ENCODE assay signal across 8 mouse cellular contexts in genomic region chr2:38926145-38926891, GRCm38 (mm10). TPM values are rescaled to one million over a fixed set of nuclear protein-coding genes. Genes with fewer than 3 reads are reported as not detected.
DNase-seq lines count a peak whose midpoint lies in the region; ATAC-seq lines count a peak whose summit lies in the region.

No protein-coding gene starts in this region.

- H3K9ac ChIP-seq in heart, embryonic 13.5 days, result peak overlapping the region; percentile 84
- H3K9ac ChIP-seq in liver, embryonic 12.5 days, result peak overlapping the region; percentile 74
- H3K9ac ChIP-seq in stomach, embryonic 15.5 days, result peak overlapping the region; percentile 66

- H3K4me1 ChIP-seq in heart, embryonic 13.5 days, result peaks cover 15% of the 10 kb centered on the region
- peaks cover 24% of the 10 kb centered on the region for H3K4me1 ChIP-seq in liver, embryonic 12.5 days
- peaks cover 1% of the 10 kb centered on the region; the same call in 1 of the 2 replicates for H3K4me1 ChIP-seq in stomach, embryonic 15.5 days

- H3K36me3 ChIP-seq in heart, embryonic 13.5 days, result no peaks in the 10 kb centered on the region
- H3K36me3 ChIP-seq in liver, embryonic 12.5 days, result no peaks in the 10 kb centered on the region
- H3K36me3 ChIP-seq in stomach, embryonic 15.5 days, result no peaks in the 10 kb centered on the region

- peaks cover 28% of the 10 kb centered on the region for H3K27me3 ChIP-seq in heart, embryonic 13.5 days (replicated peaks)
- H3K27me3 ChIP-seq in liver, embryonic 12.5 days (replicated peaks), result peaks cover 48% of the 10 kb centered on the region
- 0 out of 2 replicates have a peak, but pooled peaks cover 2% of the 10 kb centered on the region for H3K27me3 ChIP-seq in stomach, embryonic 15.5 days (replicated peaks)

- no peaks in the 10 kb centered on the region for H3K9me3 ChIP-seq in heart, embryonic 13.5 days
- no peaks in the 10 kb centered on the region for H3K9me3 ChIP-seq in liver, embryonic 12.5 days (replicated peaks)
- no peaks in the 10 kb centered on the region for H3K9me3 ChIP-seq in stomach, embryonic 15.5 days

- under 1% methylated on average over 47 of the region's 53 CpGs for WGBS in heart, embryonic 13.5 days
- 1% methylated on average over 40 of the region's 53 CpGs for WGBS in liver, embryonic 12.5 days (ENCODE audit: insufficient replicate concordance)
- WGBS in stomach, embryonic 15.5 days, result under 1% methylated on average over 51 of the region's 53 CpGs

- peak; percentile 96 for ATAC-seq in erythroid progenitor cell, adult 5-6 weeks (replicated peaks; ENCODE audit: low FRiP score, poor library complexity, severe bottlenecking)
- peak; percentile 93 for ATAC-seq in heart, embryonic 13.5 days (ENCODE audit: extremely low read depth, insufficient number of reproducible peaks, low FRiP score, low TSS enrichment)
- ATAC-seq in liver, embryonic 12.5 days, result peak; percentile 93
- peak; percentile 93 for ATAC-seq in stomach, embryonic 15.5 days (ENCODE audit: insufficient read depth, low FRiP score, low read depth)

- H3K27ac ChIP-seq in heart, embryonic 13.5 days (replicated peaks), result peak overlapping the region; percentile 63
- no peak overlapping the region; the same call in 1 of the 2 replicates for H3K27ac ChIP-seq in liver, embryonic 12.5 days
- peak overlapping the region; percentile 76; the same call in 1 of the 2 replicates for H3K27ac ChIP-seq in stomach, embryonic 15.5 days

- H3K4me2 ChIP-seq in heart, embryonic 13.5 days, result peak overlapping the region; percentile 99
- peak overlapping the region; percentile 99 for H3K4me2 ChIP-seq in liver, embryonic 12.5 days
- H3K4me2 ChIP-seq in stomach, embryonic 15.5 days, result peak overlapping the region; percentile 92

- DNase-seq in CD4-positive helper T cell, adult 2 months (ENCODE audit: low read depth, low spot score), result peak; percentile 96
- peak; percentile 90 for DNase-seq in brain, embryonic 18.5 days (ENCODE audit: low read depth, low spot score)
- DNase-seq in kidney, postnatal 10 days, result peak; percentile 97
- DNase-seq in natural killer cell, adult 2 months (ENCODE audit: low spot score in 2 of 2), result peak; percentile 91 to 94

- peak overlapping the region; percentile 93 for H3K4me3 ChIP-seq in heart, embryonic 13.5 days
- H3K4me3 ChIP-seq in liver, embryonic 12.5 days, result peak overlapping the region; percentile 84
- H3K4me3 ChIP-seq in stomach, embryonic 15.5 days (replicated peaks), result peak overlapping the region; percentile 67

RNA-seq across cellular contexts. Expression of gene Nr6a1, which starts 1.2 kb away (rescaled TPM):
- total RNA-seq in erythroid progenitor cell, adult 5-6 weeks (2015; ENCODE audit: low replicate concordance), result 0.84 TPM in 1 of 2 replicates, not detected in the other
- total RNA-seq in erythroid progenitor cell, adult 5-6 weeks (2017; ENCODE audit: low replicate concordance), result 0.13 TPM in 1 of 2 replicates, not detected in the other
- 0.87 and 1.2 TPM in 2 replicates for polyA plus RNA-seq in heart, embryonic 13.5 days (2015; fragmentation: Nextera tagmentation; extraction: Ambion mirVana)
- polyA plus RNA-seq in liver, embryonic 12.5 days (2016; fragmentation: Nextera tagmentation; extraction: Ambion mirVana), result 2.1 and 2.4 TPM in 2 replicates
- polyA plus RNA-seq in stomach, embryonic 15.5 days (2015; fragmentation: Nextera tagmentation; extraction: Ambion mirVana), result 1.5 and 2.3 TPM in 2 replicates

RNA-seq across cellular contexts. Expression of gene Olfml2a, which starts 5.5 kb away (rescaled TPM):
- 1.8 TPM in 1 of 2 replicates, not detected in the other for total RNA-seq in erythroid progenitor cell, adult 5-6 weeks (2015; ENCODE audit: low replicate concordance)
- not detected in 2 replicates for total RNA-seq in erythroid progenitor cell, adult 5-6 weeks (2017; ENCODE audit: low replicate concordance)
- polyA plus RNA-seq in heart, embryonic 13.5 days (2015; fragmentation: Nextera tagmentation; extraction: Ambion mirVana), result 5.0 and 5.1 TPM in 2 replicates
- polyA plus RNA-seq in liver, embryonic 12.5 days (2016; fragmentation: Nextera tagmentation; extraction: Ambion mirVana), result 0.12 and 0.13 TPM in 2 replicates
- polyA plus RNA-seq in stomach, embryonic 15.5 days (2015; fragmentation: Nextera tagmentation; extraction: Ambion mirVana), result 3.5 TPM in 2 replicates
